Mouse (Mus musculus) frontal cortex, postnatal 36 days (tissue): ENCODE data around the gene Tapbpl.
A peak's percentile ranks its signal among the peaks of the same experiment; 100 is the strongest.

ENCODE experiments used
- DNase-seq, 2 experiments: peaks; one replicate each; pipeline ENCODE4 v3.0.0; 2022; ENCODE audit warnings: low spot score in 2 of 2

Gene Tapbpl

DNA sequence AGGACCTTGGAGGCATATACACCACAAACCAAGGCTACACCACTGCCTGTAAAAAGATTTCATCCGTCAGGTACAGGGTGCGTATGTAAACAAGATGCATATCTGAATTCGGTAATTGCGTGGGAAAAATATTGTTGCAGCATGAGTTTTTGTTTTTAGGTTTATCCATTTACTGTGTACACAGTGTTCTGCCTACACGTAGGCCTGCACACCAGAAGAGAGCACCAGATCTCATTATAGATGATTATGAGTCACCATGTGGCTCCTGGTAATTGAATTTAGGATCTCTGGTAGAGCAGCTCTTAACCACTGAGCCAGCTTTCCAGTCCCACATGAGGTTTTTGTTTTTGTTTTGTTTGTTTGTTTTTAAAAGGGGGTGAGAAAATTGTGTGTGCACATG, 34.5 kb downstream of the Tapbpl start:
- no peak for DNase-seq

DNA sequence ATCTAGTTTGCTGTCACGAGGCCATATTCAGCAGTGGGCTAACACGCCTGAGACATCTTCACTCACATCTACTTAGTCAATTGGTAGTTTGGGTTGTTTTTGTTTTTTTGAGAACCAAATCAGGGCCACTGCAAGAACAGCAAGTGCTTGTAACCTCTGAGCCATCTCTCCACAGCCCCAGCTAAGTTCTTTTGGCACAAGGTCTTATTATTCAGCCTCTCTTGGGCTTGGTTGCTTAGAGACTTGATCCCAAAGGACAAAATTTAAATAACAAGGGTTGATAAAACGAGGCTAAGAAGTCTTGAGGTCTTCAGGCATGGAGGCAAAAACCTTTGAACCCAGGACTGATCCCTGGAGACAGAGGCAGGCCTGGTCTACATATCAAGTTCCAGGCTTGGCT, 35.4 kb downstream of the Tapbpl start:
- no peak for DNase-seq

DNA sequence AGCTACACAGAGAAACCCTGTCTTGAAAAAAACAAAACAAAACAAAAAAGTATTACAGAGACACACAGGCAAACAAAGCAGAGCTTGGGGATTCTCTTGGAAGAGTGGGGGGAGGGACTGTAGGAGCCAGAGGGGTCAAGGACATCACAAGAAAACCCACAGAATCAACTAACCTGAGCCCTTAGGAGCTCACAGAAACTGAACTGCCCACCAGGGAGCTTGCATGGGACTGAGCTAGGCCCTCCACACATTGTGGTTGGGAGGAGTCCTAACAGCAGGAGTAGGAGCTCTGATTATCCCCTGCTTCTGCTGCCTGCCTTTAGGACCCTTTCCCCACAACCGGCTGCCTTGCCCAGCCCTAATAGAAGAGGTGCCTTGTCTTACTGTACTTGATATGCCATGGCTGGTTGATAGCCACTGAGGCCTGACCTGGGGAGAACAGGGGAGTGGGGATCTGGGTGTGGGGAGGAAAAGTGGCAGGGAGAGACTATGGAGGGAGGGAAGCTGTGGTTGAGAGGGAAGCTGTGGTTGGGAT, 36.1 kb downstream of the Tapbpl start:
- DNase-seq = no peak

DNA sequence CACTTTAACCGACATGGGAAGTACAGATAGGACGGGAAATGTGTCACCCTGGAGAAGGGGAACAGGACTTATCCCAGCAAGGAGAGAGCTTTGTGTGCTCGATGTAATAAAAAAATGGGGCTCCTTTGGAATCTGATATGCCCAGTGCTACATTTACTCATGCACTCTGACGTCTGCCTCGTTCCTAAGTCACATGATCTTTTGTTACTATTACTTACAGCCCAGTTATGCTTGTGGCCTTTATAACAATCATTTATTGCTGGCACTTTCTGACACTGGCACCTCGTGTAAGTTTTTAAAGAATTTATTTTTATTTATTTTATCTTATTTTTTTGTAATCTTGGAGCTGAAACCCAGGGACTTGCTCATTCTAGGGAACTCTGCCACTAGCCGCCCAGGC, 38.3 kb downstream of the Tapbpl start:
- DNase-seq = no peak

DNA sequence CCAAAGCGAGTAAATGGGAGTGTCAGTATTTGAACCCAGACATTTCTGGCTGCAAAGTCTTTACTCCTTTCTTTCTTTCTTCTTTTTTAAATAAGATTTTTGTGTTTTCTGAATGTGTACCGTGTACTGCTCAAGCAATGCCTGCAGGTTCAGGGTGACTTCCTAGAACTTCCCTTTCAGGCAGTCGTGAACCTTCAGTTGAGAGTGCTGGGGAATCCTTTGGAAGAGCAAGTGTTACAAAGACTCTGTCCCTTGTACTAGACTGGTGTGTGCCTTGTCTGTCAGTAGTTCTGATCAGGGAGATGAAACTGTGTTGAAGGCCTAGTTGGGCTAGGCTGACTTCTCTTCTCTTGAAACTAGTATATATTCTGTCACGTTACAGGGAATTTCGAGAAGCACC, 38.8 kb downstream of the Tapbpl start:
- no peak for DNase-seq

DNA sequence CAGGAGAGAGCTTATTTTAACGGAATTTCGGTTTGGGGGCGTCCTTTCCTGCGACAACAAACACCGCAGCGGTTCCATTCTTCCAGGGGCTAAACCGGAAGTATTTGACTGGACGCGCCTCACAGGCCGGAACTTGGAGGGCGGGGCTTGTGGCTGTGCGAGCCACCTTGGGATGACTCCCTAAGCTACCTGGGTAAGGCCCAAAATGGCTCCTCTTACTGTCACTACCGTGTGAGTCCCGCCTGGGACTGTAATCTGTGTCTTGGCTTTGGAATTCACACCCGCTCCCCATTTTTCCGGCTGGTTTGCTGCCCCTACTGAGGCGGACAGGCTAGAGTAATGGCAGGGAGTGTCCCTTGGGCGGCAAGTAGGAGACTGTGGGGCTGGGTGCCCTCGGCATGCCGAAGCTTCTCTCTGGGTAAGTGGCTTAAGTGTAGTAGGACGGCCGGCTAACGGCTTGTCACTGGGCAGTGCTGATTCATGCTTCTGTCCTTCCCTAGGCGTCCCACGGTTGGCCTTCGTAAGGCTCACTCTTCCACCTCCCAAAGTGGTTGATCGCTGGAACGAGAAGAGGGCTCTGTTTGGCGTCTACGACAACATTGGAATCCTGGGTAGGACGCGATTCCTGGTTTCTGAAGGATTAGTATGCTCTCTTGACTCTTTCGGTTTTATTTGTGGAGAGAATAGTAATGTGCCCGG, 39.5 kb downstream of the Tapbpl start:
- peak; percentile 87 to 93 for DNase-seq

DNA sequence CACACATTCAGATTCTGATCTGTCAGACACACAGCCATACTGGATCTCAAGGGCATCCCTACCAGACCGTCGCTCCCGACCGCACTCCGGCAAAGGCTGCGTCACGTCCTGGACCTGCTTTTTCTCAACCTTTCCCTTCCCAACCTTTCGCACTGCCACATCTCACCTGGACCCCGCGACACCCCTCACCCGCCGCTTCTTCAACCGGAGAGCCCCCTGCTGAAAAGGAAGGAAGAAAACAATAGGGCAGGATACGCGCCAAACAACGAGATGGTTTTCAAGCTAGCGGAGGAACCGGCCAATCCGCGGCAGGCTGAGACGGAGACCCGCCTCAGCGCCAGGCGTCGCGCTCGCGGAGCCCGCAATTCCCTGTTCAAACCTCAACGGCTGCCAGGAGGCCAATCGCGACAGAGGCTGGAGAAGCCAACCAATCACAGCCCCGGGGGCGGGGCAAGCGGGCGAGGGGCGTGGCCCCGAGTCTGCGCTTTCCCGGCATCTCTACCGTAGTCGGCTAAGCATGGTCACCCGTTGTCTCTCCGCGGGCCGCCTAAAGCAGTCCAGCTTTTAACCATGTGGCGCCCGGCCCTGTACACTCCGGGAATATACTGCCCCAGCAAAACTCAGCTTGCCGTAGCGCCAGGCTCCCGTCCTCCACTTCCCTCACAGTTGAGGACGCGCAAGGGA, 40.2 kb downstream of the Tapbpl start, which contains the start of the genes Ncapd2 and Mrpl51:
TSS of gene Ncapd2 (minus strand) at position 370 of the 684 bp plus-strand sequence.
TSS of gene Mrpl51 (plus strand) at position 470 of the 684 bp plus-strand sequence.
- DNase-seq = peak; percentile 94 to 98

DNA sequence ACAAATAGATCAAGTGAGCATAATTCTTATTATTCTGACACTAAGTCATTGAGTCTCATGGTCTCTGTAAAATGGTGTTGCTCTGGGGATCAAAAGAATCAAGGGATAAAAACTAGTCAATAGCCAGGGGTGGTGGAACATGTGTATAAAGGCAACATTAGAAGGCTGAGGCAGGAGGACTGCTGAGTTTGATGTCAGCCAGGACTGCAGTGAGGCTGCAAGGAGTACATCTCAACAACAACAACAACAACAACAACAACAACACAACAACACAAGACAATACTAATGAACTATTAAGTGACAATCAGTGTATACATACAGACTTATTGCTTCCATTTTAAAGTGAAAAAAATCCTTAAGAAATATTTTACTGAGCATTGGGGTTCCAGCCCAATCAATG, 40.8 kb downstream of the Tapbpl start:
- no peak for DNase-seq

DNA sequence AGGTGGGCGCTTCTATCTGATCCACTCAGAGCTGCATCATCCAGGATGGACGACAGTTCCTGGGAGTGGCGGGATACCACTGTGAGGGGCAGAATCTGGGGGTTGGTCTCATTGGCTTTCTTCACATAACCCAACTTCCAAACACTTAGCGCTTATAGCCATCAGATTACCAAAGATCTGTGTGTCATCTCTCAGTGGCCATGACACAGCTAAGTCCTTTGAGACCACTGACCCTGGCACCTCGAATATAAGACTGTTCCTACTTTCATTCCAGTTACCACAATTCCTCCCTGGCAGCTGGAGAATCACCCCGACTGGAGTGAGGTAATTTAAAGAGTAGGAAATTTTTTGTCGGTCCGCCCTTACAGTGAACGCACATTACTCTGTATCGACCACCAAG, 45.5 kb downstream of the Tapbpl start:
- DNase-seq = no peak

DNA sequence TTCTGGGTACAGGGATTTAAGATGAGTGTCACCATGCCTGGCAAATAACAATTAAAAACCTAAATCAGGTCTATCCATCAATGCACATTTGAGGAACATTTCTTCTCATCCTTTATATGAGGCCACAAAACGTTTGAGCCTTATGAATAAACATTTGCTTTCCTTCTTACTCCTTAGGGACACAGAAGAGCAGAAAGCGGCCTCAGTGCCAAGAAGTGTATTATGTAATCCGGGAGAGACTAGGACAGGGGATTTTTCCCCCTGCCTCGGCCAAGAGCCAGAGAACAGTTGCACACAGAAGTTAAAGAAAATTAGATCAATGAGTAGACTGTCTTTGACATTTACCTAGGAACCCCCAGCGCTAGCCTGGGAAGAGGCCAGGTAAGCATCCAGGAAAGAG, 49.5 kb downstream of the Tapbpl start:
- DNase-seq = no peak

DNA sequence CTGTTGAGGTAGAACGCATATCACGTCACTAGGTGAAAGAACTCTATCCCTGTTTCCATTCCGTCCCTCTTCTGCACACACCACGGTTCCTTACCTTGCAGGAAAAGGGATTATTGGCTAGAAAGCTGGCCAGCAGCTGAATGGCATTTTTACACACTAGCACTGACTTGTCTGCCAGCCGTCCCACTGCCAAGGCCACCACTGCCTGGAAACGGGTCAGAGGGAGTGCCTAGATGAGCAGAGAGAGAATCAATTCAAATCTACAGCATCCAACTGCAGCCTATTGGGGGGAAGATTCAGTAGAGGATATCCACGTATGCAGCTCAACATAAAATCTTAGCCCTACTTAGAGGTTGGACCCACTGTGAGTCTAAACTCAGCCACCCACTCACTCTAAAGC, 52.1 kb downstream of the Tapbpl start:
- no peak for DNase-seq

DNA sequence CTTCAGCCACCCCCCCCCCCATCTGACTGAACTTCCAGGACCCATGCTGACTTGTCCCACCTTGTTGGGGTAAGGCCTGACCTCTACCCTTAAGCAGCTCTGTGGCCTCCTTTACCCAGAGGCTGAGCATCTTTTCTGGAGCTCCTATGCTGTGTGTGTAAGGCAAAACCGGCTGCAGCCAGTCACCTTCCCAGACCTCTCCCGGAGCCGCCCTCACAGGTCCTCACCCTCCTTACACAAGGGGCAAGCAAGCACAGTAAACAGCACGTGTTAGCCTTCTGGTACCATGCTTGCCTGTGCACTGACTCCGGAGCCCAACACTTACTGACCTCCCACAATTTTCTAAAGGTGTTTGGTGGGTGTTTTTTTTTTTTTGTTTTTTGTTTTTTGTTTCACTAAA, 56.2 kb downstream of the Tapbpl start:
- DNase-seq = no peak
